Mouse (Mus musculus): ENCODE results near the gene Fcrl1. TPM values are rescaled to one million over a fixed set of nuclear protein-coding genes. Genes with fewer than 3 reads are reported as not detected.
"Not testable (repeated sequence)": the region's sequence is repeated elsewhere in the genome, so short reads cannot be mapped to it uniquely, and the experiment has no call there.

Fcrl1 gene
- 0.85 and 1.4 TPM in 2 replicates for polyA plus RNA-seq (2015; fragmentation: Nextera tagmentation; extraction: Ambion mirVana)

DNA sequence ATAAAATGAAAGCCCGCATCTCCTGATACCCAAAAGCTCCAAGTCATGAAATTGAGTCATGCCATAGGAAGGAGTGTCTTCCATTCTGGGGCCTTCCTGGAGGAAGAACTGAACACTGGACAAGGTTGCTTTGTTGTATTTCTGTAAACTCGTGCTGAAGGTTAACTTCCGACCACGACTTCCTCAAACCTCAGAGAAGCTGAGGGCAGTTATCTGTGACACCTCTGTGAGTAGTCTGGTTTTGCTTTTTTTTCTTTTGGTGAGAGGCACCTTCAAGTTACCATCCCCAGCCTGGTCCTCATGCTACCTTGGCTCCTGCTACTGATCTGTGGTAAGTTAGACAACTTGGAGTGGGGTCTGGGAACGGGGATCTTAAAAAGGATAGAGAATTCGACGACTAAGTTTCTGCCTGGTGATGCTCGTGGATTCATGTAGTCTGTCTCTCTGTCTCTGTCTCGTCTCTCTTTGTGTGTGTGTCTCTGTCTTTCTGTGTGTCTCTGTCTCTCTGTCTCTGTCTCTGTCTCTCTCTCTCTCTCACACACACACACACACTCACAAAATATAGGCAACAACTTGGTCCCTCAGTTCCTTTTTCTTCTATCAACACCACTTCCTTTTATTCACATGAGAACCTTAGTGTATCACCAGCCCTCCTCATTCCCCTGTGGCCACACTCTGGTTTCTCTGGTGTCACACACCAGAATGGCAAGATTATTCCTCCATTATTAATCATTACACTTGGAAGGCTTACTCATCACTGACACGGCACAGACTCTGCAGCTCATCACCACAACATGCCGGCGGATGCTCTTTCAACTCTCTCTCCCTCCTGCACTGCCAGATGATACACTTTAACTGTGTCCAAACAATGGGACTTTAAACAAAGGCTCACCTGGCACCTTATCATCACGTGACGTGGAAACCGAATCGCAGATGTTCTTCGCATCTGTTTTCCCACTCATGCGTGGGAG lies at the start of gene Fcrl1:
Gene Fcrl1 (plus strand): TSS at position 193 of the 971 bp plus-strand sequence.
- peak; percentile 7 for DNase-seq (ENCODE audit: low spot score)

DNA sequence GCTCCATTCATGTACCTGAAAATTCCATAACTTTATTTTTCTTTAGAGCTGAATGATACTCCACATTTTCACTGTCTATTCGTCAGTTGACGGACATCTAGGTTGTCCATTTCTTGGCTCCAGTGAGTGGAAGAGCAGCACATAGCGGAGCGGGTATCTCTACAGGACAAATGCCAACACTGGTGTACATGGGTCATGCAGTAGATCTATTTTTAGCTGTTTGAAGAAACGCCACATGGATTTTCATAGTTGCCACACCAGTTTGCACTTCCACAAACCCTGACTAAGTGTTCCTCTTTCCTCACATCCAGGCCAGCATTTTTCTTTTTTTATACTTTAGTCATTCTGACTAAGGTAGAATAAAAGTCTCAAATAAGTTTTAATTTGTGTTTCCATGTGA lies 38.3 kb upstream of the Fcrl1 start:
- no peak for DNase-seq (ENCODE audit: low spot score)

DNA sequence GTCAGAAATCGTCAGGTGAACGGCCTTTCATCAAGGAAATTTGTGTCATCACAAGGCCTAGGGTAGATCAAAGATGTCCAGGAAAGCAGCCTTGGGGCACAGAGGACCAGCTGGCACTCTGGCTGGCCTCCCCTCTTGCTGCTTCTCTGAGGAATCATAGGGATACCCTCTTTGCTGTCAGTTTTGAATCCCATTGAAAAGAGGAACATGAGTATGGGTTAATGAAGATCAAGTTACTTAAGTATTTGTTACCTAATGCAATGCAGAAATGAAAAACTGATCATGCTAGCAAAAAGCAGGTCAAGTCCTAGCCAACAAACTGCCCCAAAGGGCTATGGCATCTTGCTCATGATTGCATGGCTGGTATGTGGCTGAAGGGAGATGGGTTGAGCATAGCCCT lies 25.2 kb upstream of the Fcrl1 start:
- not testable (repeated sequence) for DNase-seq (ENCODE audit: low spot score)

DNA sequence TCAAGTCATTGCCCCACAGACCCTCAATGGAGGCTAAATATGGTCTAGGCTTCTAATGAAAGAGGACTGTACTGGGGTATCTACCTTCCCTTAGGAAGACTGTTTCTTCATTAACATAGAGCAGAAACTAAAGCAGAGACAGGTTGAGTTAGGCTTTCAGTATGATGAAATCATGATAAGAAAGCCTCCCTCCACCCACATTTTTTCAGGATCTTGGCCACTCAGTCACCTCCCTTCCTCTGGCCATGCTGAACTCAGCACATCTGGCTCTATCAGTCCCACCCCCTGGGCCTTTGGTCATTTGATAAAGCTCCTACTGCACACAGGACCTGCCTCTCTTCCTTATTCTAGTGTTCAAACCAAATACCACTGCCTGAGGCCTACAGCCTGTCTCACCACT lies 18.6 kb upstream of the Fcrl1 start, which contains the start of gene Cd5l:
Gene Cd5l (plus strand): TSS at position 301 of the 400 bp plus-strand sequence.
- DNase-seq (ENCODE audit: low spot score): no peak

DNA sequence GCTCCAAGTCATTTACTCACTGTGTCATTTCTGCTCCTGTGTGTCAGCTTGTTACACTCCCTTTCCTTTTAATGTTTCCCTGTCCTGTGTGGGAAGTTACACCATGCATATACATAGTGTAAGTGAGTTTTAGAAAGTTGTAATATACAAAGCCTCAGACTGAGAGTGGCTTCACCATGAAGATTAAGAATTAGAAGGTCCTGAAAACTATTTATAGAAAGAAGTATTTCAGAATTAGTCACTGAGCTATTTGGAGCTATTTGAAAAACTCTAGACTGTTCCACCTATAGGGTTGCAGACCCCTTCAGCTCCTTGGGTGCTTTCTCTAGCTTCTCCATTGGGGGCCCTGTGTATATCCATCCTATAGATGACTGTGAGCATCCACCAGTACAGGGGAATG lies 17.0 kb upstream of the Fcrl1 start:
- DNase-seq (ENCODE audit: low spot score): no peak

DNA sequence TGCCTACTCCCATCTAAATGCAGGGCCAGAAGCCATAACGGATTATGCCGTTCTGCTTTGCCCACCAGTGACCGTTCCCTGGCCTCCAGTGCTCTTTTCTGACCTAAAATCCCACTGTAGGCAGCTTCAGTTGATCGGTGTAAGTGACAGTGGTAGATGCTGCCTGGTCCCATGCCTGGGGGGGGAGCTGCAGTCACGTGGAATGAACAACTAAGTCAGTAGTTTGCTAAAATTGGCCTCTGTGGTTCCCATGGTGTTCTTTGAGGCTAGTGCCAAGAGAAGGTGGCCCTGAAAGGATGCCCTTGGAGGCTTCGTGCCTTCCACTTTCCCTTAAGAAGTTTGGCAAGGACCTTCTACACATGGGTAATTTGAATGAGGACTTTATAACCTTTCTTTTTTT lies 15.7 kb upstream of the Fcrl1 start:
- no peak for DNase-seq (ENCODE audit: low spot score)

DNA sequence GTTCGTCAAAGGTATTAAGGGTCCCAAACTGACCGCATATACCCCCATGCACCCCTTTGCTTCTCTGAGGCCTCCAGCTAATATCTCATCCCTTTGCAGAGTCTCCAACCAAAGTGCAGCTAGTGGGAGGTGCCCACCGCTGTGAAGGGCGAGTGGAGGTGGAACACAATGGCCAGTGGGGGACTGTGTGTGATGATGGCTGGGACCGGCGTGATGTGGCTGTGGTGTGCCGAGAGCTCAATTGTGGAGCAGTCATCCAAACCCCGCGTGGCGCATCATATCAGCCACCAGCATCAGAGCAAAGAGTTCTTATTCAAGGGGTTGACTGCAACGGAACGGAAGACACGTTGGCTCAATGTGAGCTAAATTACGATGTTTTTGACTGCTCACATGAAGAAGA lies 10.5 kb upstream of the Fcrl1 start:
- DNase-seq (ENCODE audit: low spot score): no peak

DNA sequence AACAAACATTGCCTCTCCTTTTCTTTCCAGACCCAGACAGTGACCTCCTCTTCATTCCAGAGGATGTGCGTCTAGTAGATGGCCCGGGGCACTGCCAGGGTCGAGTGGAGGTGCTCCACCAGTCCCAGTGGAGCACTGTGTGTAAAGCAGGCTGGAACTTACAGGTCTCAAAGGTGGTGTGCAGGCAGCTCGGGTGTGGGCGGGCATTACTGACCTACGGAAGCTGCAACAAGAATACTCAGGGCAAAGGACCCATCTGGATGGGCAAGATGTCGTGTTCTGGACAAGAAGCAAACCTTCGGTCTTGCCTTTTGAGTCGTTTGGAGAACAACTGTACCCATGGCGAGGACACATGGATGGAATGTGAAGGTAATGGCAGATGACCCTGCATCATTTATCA lies 8.7 kb upstream of the Fcrl1 start:
- no peak for DNase-seq (ENCODE audit: low spot score)

DNA sequence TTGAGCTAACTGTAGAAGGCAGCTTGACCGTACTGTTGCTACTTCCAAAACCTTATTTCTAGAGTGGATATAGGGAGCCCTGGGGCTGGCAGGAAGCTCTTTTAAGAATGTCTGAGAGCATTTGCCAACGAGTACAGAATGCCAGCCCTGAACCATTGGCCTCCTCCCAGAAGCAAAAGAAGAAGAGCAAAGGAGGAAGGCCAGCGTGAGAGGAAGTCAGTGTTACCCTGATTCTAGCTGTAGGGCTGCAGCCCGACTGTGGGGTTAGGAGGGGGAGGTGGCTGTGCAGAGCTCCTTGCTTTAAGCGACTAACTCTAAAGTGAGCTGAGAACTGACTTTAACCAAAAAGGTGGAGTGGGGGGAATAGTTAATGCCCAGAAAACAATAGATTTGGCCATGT lies 7.0 kb upstream of the Fcrl1 start:
- no peak for DNase-seq (ENCODE audit: low spot score)

DNA sequence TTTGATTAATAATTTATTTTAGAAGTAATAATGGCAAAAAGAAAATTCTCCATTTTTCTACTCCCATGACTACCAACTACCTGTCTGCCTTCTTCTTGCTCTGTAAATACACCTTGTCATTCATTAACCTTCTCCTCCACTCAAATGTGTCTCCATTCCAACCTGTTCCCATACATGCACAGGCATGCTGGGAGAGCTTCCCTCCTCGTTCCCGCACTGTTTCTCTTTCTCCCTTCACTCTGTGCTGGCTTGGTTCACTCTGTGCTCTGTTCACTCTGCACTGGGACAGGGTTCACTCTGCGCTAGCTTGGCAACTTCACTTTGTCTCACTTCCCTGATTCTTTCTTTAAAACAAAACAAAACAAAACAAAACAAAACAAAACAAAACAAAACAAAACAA lies 1.0 kb downstream of the Fcrl1 start:
- no peak for DNase-seq (ENCODE audit: low spot score)

DNA sequence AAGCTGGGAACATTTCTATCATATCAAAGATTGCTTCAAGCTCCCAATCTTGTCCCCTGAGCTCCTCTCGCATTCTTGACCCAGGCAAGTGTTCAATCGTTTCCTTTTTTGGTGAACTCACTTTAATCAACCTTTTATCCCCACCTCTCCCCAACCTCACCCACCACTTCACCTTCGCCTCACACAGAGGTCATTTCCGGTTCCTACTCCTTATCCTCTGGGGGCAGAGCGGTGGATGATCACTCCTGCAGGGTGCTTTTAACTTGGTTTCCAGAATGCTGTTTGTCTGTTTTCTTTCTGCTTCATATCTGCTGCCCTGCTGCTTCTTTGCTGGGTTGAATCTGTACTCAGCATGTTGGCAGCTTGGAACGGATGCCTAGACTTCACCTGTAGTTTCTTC lies 1.5 kb downstream of the Fcrl1 start:
- no peak for DNase-seq (ENCODE audit: low spot score)

DNA sequence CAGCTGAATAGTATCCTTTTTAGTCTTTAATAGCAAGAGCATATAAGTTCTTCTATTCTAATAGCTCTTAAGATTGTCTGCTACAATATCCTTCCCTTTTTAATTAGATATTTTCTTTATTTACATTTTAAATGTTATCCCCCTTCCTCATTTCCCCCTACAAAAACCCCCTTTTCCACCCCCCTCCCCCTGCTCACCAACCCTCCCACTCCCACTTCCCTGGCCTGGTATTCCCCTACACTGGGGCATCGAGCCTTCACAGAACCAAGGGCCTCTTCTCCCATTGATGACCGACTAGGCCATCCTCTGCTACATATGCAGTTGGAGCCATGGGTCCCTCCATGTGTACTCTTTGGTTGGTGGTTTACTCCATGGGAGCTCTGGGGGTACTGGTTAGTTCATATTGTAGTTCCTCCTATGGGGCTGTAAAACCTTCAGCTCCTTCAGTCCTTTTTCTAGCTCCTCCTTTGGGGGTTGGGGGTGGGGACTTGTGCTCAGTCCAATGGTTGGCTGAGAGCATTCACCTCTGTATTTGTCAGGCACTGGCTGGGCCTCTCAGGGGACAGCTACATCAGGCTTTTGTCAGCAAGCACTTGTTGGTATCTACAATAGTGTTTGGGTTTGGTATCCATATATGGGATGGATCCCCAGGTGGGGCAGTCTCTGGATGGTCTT lies 3.6 kb downstream of the Fcrl1 start:
- not testable (repeated sequence) for DNase-seq (ENCODE audit: low spot score)

DNA sequence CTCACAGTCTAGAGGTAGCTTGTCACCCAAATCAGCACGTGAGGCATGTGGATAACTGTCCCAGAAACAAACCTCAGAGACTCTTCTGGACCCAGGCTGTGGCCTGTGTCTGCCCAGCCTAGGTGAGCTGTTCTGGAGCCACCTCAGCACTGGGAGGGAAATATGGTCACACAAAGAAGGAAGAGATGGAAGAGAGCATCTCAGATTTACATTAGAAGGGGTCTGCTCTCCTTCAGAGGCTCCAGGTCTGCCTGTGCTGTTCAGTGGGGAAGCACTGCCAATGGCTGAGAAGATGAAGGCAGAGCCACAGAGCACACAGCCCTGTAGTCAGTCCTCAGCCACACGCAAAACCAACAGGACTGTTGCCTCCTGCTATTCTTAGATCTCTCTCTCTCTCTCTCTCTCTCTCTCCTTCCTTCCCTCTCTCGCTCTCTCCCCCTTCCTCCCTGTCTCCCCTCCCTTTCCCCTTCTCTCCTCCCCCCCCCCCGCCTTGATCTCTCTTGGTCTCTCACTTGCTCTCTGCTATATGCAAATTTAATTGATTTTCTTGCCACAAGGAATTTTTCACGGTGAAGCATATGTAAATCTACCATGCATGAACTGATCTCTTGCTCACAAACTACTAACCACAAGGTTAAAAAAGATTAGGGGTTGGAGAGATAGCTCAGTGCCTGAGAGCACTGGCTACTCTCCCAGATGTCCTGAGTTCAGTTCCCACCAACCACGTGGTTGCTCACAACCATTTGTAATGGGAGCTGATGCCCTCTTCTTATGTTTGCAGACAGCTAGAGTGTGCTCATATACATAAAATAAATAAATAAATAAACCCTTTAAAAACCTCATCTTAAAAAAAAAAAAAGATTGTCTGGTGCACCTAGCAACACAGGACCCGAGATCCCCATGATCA lies 5.9 kb downstream of the Fcrl1 start:
- no peak for DNase-seq (ENCODE audit: low spot score)

DNA sequence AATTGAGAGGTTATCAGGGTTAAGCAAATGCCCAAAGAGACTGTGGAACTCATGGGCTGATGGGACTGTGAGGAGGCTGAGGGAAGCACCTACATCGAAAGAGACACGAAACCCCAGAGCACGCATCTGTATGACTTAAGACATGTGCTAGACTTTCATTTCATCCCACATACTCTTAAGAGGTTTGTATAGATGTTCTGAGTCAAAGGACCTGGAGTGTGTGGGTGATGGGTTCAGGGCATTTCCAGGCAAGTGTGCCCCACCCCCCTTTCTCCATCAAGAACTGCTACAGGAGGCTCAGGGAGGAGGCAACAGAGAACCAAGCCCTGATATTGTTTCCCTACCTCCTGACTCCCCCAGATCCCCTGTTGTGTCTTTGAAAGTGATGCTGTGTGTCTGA lies 7.1 kb downstream of the Fcrl1 start:
- DNase-seq (ENCODE audit: low spot score): no peak

DNA sequence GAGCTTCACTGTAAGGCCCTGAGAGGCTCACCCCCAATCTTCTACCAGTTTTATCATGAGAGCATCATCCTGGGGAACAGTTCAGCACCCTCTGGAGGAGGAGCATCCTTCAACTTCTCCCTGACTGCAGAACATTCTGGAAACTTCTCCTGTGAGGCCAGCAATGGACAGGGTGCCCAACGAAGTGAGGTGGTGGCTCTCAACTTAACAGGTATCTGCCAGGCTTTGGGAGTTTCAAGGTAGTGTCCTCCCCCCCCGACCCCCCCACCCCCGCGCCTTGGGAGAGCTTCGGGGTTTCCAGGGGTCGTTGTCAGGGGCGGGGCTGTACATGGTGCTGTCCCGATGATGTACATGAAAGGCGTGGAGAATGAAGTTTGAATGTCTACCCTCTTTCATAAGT lies 8.9 kb downstream of the Fcrl1 start:
- DNase-seq (ENCODE audit: low spot score): no peak

DNA sequence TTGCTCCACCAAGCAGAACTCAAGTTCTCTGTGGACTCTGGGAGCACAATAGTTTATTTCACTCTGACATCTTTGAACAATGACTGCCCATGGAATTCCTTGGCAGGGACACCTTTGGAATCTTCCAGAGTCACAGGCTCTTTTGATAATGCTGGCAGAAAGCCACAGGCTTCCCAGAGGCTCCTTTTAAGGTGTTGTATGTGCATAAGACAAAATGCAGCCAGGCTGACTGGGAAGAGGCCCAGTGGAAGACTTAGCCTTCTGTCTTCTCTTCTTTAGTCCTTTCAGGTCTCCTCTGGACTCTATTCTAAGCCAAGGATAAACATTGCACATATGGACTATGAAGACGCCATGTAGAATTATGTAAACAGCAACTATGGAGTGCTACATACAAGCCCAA lies 14.7 kb downstream of the Fcrl1 start:
- DNase-seq (ENCODE audit: low spot score): no peak

DNA sequence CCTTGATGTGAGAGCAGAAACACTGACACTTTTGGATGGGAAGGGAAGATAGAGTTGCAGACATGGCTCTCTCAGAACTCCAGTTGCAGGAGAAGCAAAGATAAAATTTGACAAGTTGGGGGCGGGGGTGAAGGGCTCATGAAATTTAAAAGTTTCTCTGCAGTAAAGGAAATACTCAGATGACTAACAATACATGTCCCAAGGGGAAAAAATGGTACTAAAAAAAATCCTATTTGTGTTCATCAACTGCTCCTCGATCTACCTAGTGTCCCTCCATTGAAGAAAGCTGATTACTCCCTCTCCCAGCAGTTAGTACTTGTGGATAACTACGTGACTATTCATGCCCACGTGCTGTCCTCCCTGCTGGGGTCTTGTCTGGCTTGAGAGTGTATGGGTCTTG lies 22.6 kb downstream of the Fcrl1 start:
- DNase-seq (ENCODE audit: low spot score): no peak

DNA sequence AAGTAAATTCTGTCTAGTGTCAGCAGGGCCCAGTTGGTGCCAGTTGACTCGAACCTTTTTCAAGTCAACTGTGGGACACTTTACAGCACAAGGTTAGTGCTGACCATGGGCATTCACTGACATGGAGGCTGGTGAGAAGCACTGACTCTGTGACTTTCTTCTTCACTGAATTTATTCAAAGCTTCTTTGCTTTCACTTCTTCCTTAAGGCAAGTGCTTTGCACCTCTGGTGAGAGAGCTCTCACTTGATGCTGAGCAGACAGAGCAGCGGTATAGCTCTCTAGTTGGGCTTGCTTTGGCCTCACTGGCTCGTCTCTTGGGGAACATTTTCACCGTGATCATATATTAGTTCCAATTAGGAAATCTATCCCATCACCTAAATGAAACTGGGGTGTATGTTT lies 23.7 kb downstream of the Fcrl1 start:
- DNase-seq (ENCODE audit: low spot score): no peak

DNA sequence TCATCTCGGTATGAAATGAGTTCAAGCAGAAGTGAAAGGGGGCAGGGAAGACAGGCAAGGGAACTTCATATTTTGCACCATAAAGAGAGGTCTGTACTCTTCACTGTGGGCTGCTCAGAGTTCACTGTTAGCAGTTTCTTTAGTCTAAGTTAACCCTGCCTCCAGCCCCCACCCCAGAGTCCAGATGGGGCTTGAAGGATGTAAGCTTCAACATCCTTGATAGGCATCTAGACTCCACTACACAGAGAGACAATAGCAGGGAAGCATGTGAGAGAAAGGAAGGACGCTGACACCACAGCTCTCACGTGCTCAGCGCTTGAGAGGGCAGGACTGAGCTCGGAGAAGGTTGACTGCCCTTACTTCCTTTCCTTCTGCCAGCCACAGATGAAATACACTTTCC lies 25.1 kb downstream of the Fcrl1 start:
- peak; percentile 43 for DNase-seq (ENCODE audit: low spot score)

DNA sequence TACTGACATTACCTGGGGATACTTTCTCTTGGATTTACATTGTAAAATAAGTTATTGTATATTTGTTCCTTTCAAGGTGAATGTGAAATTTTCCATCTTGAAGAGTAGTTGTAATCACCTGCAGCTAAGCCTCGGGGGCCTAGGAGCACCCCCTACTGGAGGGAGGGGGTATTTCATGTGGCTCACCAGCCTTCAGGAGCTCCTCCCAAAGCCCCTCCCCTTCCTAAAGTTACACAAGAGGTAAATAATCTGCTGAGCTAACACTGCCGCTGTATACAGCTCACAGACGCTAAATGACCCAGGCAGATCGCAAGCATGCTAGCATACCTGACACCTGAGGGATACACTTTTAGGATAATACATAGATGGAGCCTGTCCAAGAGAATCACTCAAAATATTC lies 32.0 kb downstream of the Fcrl1 start:
- DNase-seq (ENCODE audit: low spot score): peak; percentile 77

DNA sequence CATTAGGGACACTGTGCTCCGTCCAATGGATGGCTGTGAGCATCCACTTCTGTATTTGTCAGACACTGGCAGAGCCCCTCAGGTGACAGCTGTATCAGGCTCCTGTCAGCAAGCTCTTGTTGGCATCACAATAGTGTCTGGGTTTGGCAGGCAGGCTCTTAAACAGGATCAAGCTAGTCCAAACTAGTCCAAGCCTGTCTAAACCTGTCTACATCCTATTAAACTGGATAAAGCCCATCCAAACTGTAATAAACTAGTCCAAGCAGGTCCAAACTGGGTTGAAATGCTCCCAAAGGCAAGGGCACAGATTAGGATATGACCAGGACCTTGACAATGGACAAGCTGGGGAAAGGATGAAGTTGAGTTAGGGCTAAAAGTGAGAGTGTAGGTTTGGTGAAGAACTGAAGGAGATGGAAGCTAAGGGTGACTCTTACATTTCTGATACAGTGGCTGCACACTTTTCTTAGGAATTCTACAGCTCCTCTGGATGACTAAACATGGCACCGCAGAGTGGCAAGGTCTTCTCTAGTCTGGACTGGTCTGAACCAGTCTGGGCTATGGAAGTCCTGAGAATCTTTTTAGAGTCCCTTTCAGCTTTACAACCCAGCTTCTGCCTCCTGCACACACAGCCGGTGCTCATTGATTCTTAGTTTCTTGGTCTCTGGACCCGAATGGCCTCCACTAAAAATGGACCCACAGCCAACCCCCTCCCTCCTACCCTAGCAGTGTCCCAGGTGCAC lies 33.2 kb downstream of the Fcrl1 start:
- DNase-seq (ENCODE audit: low spot score): no peak
